Mouse (Mus musculus) spleen, adult 2 months (tissue): ENCODE results near the gene Krt13.

Experiments
- CTCF ChIP-seq: fragments of 200-500 bp; IDR thresholded peaks from 2 replicates; pipeline ENCODE4 v1.5.1; 2011; ENCODE audit warnings: mild to moderate bottlenecking, inconsistent platforms; ENCODE audit not compliant: insufficient read depth, insufficient read length, insufficient replicate concordance; ENCODE audit errors: extremely low read depth
- POLR2A ChIP-seq: fragments of 200-500 bp; IDR thresholded peaks from 2 replicates; pipeline ENCODE4 v1.6.1; 2011; ENCODE audit warnings: low read depth, low read length, inconsistent platforms

GRCm38 (mm10) chr11:100096141-100096540 is 25.2 kb downstream of the Krt13 start, which contains the start of gene Krt35:
- TF ChIP-seq POLR2A (no peak), CTCF (no peak)
